Comparison of ENCODE assay signal across 8 mouse cellular contexts in the genomic region with DNA sequence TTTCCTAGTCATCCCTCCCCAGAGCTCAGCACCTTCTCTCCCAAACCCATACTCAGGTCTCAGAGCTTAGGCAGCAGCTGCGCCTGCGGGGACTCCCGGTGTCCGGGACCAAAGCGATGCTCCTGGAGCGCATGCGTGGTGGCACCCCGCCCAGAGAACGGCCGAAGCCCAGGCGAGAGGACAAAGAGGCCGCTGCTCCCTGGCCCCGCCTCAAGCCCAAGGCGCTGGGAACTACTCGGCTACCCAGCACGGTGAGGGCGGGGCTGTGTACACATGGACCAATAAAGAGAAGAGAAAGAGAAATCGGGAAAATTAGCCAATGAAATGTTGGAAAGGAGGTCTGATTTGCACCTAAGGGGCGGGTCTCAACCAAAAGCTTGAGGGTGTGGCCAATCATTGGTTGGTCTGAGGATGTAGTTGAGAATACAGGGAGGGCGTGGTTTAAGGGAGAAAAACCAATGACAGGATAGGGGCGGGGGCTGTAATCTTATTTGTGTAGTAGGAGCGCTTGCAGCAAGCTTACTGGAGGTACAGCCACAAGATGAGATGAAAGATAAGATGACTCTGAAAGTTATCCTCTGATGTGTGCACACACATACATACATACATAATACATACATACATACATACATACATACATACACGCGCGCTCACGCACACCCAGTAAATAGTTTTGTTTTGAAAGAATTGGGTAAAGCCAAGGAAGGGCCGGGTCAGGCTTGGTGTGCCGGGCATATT. TPM values are rescaled to one million over a fixed set of nuclear protein-coding genes. Genes with fewer than 3 reads are reported as not detected.
DNase-seq lines count a peak whose midpoint lies in the region; ATAC-seq and TF ChIP-seq lines count a peak whose summit lies in the region.

No protein-coding gene starts in this region.

- H3K4me1 ChIP-seq in brown adipose tissue, adult 24 weeks (ENCODE audit: control insufficient read depth, insufficient read depth, insufficient read length, low read length): peaks cover 26% of the 10 kb centered on the region
- H3K4me1 ChIP-seq in heart, embryonic 13.5 days: peaks cover 54% of the 10 kb centered on the region
- H3K4me1 ChIP-seq in kidney, postnatal 0 days (replicated peaks; ENCODE audit: insufficient read depth, low read length): peaks cover 37% of the 10 kb centered on the region
- no peaks in the 10 kb centered on the region for H3K4me1 ChIP-seq in liver, adult 2 months (ENCODE audit: control insufficient read depth, insufficient read depth, low read length)

- peak overlapping the region; percentile 88 for H3K9ac ChIP-seq in heart, embryonic 13.5 days
- H3K9ac ChIP-seq in kidney, postnatal 0 days (ENCODE audit: low read depth, low read length): peak overlapping the region; percentile 65
- 0 out of 2 replicates have a peak overlapping the region, but pooled peaks have one; percentile 35 for H3K9ac ChIP-seq in liver, adult 2 months (ENCODE audit: low read depth, low read length)

- H3K79me2 ChIP-seq in liver, adult 2 months (ENCODE audit: control insufficient read depth, insufficient read depth, low read length): no peaks in the 10 kb centered on the region

- no peaks in the 10 kb centered on the region for H3K36me3 ChIP-seq in heart, embryonic 13.5 days
- H3K36me3 ChIP-seq in kidney, postnatal 0 days (ENCODE audit: insufficient read depth, low read length): no peaks in the 10 kb centered on the region
- H3K36me3 ChIP-seq in liver, adult 2 months (ENCODE audit: control insufficient read depth, insufficient read depth, low read length): no peaks in the 10 kb centered on the region

- peak overlapping the region; percentile 56 for H3K4me3 ChIP-seq in brown adipose tissue, adult 24 weeks (ENCODE audit: insufficient read depth, low read depth, low read length)
- H3K4me3 ChIP-seq in heart, embryonic 13.5 days: peak overlapping the region; percentile 54
- peak overlapping the region; percentile 32 for H3K4me3 ChIP-seq in kidney, postnatal 0 days (replicated peaks; ENCODE audit: low read depth, low read length)
- H3K4me3 ChIP-seq in liver, adult 2 months (ENCODE audit: insufficient read depth, low read depth, low read length): peak overlapping the region; percentile 3; the same call in 1 of the 2 replicates

- no peaks in the 10 kb centered on the region; the same call in 1 of the 2 replicates for H3K27me3 ChIP-seq in heart, embryonic 13.5 days (replicated peaks)
- no peaks in the 10 kb centered on the region for H3K27me3 ChIP-seq in kidney, postnatal 0 days (ENCODE audit: insufficient read depth, low read length)
- peaks cover 3% of the 10 kb centered on the region; the same call in 1 of the 2 replicates for H3K27me3 ChIP-seq in liver, adult 2 months (ENCODE audit: control insufficient read depth, insufficient read depth, low read length)

- no peak for TF ChIP-seq CTCF in kidney, postnatal 0 days (IDR thresholded peaks at IDR 0.05; ENCODE audit: low read depth)
- no peak for TF ChIP-seq CTCF in liver, adult 2 months (IDR thresholded peaks at IDR 0.05; ENCODE audit: low read depth, low read length)

- ATAC-seq in heart, embryonic 13.5 days (ENCODE audit: extremely low read depth, insufficient number of reproducible peaks, low FRiP score, low TSS enrichment): peak; percentile 81
- peak; percentile 94 for ATAC-seq in kidney, postnatal 0 days (replicated peaks; ENCODE audit: low FRiP score, low read depth)
- peak; percentile 74 for ATAC-seq in monocyte, adult 5-6 weeks (replicated peaks; ENCODE audit: insufficient number of reproducible peaks, low FRiP score, low TSS enrichment, poor library complexity, severe bottlenecking)

- no peak overlapping the region; the same call in 1 of the 2 replicates for H3K27ac ChIP-seq in brown adipose tissue, adult 24 weeks (replicated peaks; ENCODE audit: low read depth, low read length)
- peak overlapping the region; percentile 82 for H3K27ac ChIP-seq in heart, embryonic 13.5 days (replicated peaks)
- peak overlapping the region; percentile 91 for H3K27ac ChIP-seq in kidney, postnatal 0 days
- no peak overlapping the region for H3K27ac ChIP-seq in liver, adult 2 months (replicated peaks; ENCODE audit: insufficient read depth, low read depth, low read length)

- peak overlapping the region; percentile 75 for H3K4me2 ChIP-seq in heart, embryonic 13.5 days
- H3K4me2 ChIP-seq in kidney, postnatal 0 days (ENCODE audit: low read length): peak overlapping the region; percentile 67

- DNase-seq in CD4-positive, CD25-positive, alpha-beta regulatory T cell, adult 2 months (ENCODE audit: low read depth, low spot score): peak; percentile 94
- peak; percentile 88 for DNase-seq in fibroblast of lung, adult 2 months (ENCODE audit: low read depth)
- DNase-seq in kidney, postnatal 0 days (ENCODE audit: low spot score): peak; percentile 100
- peak; percentile 43 for DNase-seq in liver, adult 2 months (ENCODE audit: extremely low read depth, low read depth, low spot score)
- DNase-seq in spleen, postnatal 36 days (ENCODE audit: low spot score in 2 of 2): peak; percentile 79 to 84

- H3K9me3 ChIP-seq in heart, embryonic 13.5 days: no peaks in the 10 kb centered on the region
- H3K9me3 ChIP-seq in kidney, postnatal 0 days (replicated peaks; ENCODE audit: low read length): no peaks in the 10 kb centered on the region

- no peak for TF ChIP-seq POLR2A in liver, adult 2 months (IDR thresholded peaks at IDR 0.05; ENCODE audit: extremely low read depth, insufficient read depth, low read length)

- WGBS in heart, embryonic 13.5 days: 7% methylated on average over 28 of the region's 28 CpGs
- 6% methylated on average over 28 of the region's 28 CpGs for WGBS in kidney, postnatal 0 days
- WGBS in liver, adult 2 months: 16% methylated on average over 28 of the region's 28 CpGs

RNA-seq across cellular contexts. Expression of gene Mamstr, which starts 3.8 kb away (rescaled TPM):
- polyA plus RNA-seq in brown adipose tissue, adult 24 weeks (2012; ENCODE audit: insufficient read depth, insufficient read length, missing spikeins): 1.5 TPM in 1 of 2 replicates, not detected in the other
- 3.3 and 5.0 TPM in 2 replicates for polyA plus RNA-seq in heart, embryonic 13.5 days (2015; fragmentation: Nextera tagmentation; extraction: Ambion mirVana)
- 3.9 and 4.8 TPM in 2 replicates for polyA plus RNA-seq in kidney, postnatal 0 days (2015; fragmentation: Nextera tagmentation; extraction: Ambion mirVana)
- total RNA-seq in liver, adult 2 months (2014; rRNA removed): 0.07 and 0.09 TPM in 2 replicates
- 0.10 and 0.19 TPM in 2 replicates for polyA plus RNA-seq in liver, adult 2 months (2012; rRNA removed)
- 0.19 TPM in 1 of 3 replicates, not detected in the others for total RNA-seq in monocyte, adult 5-6 weeks (2017)

RNA-seq across cellular contexts. Expression of gene Rasip1, which starts 16.3 kb away (rescaled TPM):
- polyA plus RNA-seq in brown adipose tissue, adult 24 weeks (2012; ENCODE audit: insufficient read depth, insufficient read length, missing spikeins): 4.3 and 9.3 TPM in 2 replicates
- polyA plus RNA-seq in heart, embryonic 13.5 days (2015; fragmentation: Nextera tagmentation; extraction: Ambion mirVana): 17.1 and 18.9 TPM in 2 replicates
- polyA plus RNA-seq in kidney, postnatal 0 days (2015; fragmentation: Nextera tagmentation; extraction: Ambion mirVana): 16.9 and 21.1 TPM in 2 replicates
- total RNA-seq in liver, adult 2 months (2014; rRNA removed): 2.3 and 4.3 TPM in 2 replicates
- 3.6 and 5.1 TPM in 2 replicates for polyA plus RNA-seq in liver, adult 2 months (2012; rRNA removed)
- total RNA-seq in monocyte, adult 5-6 weeks (2017): 0.11 to 0.48 TPM in 2 of 3 replicates, not detected in the other

RNA-seq across cellular contexts. Expression of gene Izumo1, which starts 22.0 kb away (rescaled TPM):
- 0.63 TPM in 1 of 2 replicates, not detected in the other for polyA plus RNA-seq in brown adipose tissue, adult 24 weeks (2012; ENCODE audit: insufficient read depth, insufficient read length, missing spikeins)
- polyA plus RNA-seq in heart, embryonic 13.5 days (2015; fragmentation: Nextera tagmentation; extraction: Ambion mirVana): 0.11 and 0.19 TPM in 2 replicates
- 0.17 and 0.29 TPM in 2 replicates for polyA plus RNA-seq in kidney, postnatal 0 days (2015; fragmentation: Nextera tagmentation; extraction: Ambion mirVana)
- total RNA-seq in liver, adult 2 months (2014; rRNA removed): 0.09 TPM in 1 of 2 replicates, not detected in the other
- polyA plus RNA-seq in liver, adult 2 months (2012; rRNA removed): 0.04 and 0.13 TPM in 2 replicates
- total RNA-seq in monocyte, adult 5-6 weeks (2017): not detected in 3 replicates

RNA-seq across cellular contexts. Expression of gene Fut2, which starts 22.6 kb away (rescaled TPM):
- polyA plus RNA-seq in brown adipose tissue, adult 24 weeks (2012; ENCODE audit: insufficient read depth, insufficient read length, missing spikeins): not detected in 2 replicates
- 0.86 and 1.1 TPM in 2 replicates for polyA plus RNA-seq in heart, embryonic 13.5 days (2015; fragmentation: Nextera tagmentation; extraction: Ambion mirVana)
- 0.38 TPM in 2 replicates for polyA plus RNA-seq in kidney, postnatal 0 days (2015; fragmentation: Nextera tagmentation; extraction: Ambion mirVana)
- 0.18 TPM in 1 of 2 replicates, not detected in the other for total RNA-seq in liver, adult 2 months (2014; rRNA removed)
- polyA plus RNA-seq in liver, adult 2 months (2012; rRNA removed): 0.05 and 0.14 TPM in 2 replicates
- total RNA-seq in monocyte, adult 5-6 weeks (2017): 1.4 TPM in 1 of 3 replicates, not detected in the others

RNA-seq across cellular contexts. Expression of gene Fut1, which starts 26.5 kb away (rescaled TPM):
- not detected in 2 replicates for polyA plus RNA-seq in brown adipose tissue, adult 24 weeks (2012; ENCODE audit: insufficient read depth, insufficient read length, missing spikeins)
- polyA plus RNA-seq in heart, embryonic 13.5 days (2015; fragmentation: Nextera tagmentation; extraction: Ambion mirVana): not detected in 2 replicates
- 0.08 and 0.26 TPM in 2 replicates for polyA plus RNA-seq in kidney, postnatal 0 days (2015; fragmentation: Nextera tagmentation; extraction: Ambion mirVana)
- total RNA-seq in liver, adult 2 months (2014; rRNA removed): not detected in 2 replicates
- polyA plus RNA-seq in liver, adult 2 months (2012; rRNA removed): 0.15 and 0.21 TPM in 2 replicates
- not detected in 3 replicates for total RNA-seq in monocyte, adult 5-6 weeks (2017)

Comparison
In these comparisons a context has a peak if more than half of its experiments do, and no peak if none do; other contexts are left out.
1. DNase-seq: peak in every context shown above with its lines; median percentile 100 in kidney, postnatal 0 days; 94 in CD4-positive, CD25-positive, alpha-beta regulatory T cell, adult 2 months; 88 in fibroblast of lung, adult 2 months; 82 in spleen, postnatal 36 days; 43 in liver, adult 2 months.
2. H3K27ac ChIP-seq: peak in heart, embryonic 13.5 days (single experiment) and kidney, postnatal 0 days (single experiment); none in brown adipose tissue, adult 24 weeks (single experiment) and liver, adult 2 months (single experiment).
3. H3K4me3 ChIP-seq: peak in every context shown above with its lines; median percentile 56 in brown adipose tissue, adult 24 weeks; 54 in heart, embryonic 13.5 days; 32 in kidney, postnatal 0 days; 3 in liver, adult 2 months.
4. H3K9ac ChIP-seq: peak in every context shown above with its lines; median percentile 88 in heart, embryonic 13.5 days; 65 in kidney, postnatal 0 days; 35 in liver, adult 2 months.
5. Peak in every context shown above with its lines, with median percentiles within 50 percentile points of each other: ATAC-seq.